In genomic region chr1:167781787-167782484, GRCm38 (mm10) we compare ENCODE assay signal across 10 mouse cellular contexts.
DNase-seq lines count a peak whose midpoint lies in the region; ATAC-seq and TF ChIP-seq lines count a peak whose summit lies in the region.
"Had no signal": no experiment of that assay in that cellular context is flagged by ENCODE, and none has a peak within 500 bp of the region (broad histone marks: within the 10 kb centered on the region; RNA-seq: fewer than 3 reads in every experiment).

No protein-coding gene starts in this region.

- no peaks in the 10 kb centered on the region for H3K27me3 ChIP-seq in kidney, adult 2 months (replicated peaks; ENCODE audit: control insufficient read depth, insufficient read depth, low read length)
- H3K27me3 ChIP-seq in limb, embryonic 12.5 days: peaks cover 19% of the 10 kb centered on the region

- peak; percentile 11 for DNase-seq in 416B (ENCODE audit: low read depth)
- peak; percentile 81 for DNase-seq in ZHBTc4 (ENCODE audit: low read depth, low spot score)
- peak; percentile 34 to 37 for DNase-seq in cerebellum, postnatal 36 days
- DNase-seq in kidney, adult 2 months: peak; percentile 79
- DNase-seq in naive thymus-derived CD4-positive, alpha-beta T cell, adult 2 months (ENCODE audit: low read depth): peak; percentile 3
- peak; percentile 31 to 65 for DNase-seq in urinary bladder, postnatal 4 days (ENCODE audit: low spot score in 2 of 2)

- no peak overlapping the region for H3K9ac ChIP-seq in limb, embryonic 12.5 days (replicated peaks)
- H3K9ac ChIP-seq: embryonic facial prominence, embryonic 13.5 days had no signal

- no peak for TF ChIP-seq POLR2A in kidney, adult 2 months (IDR thresholded peaks at IDR 0.05; ENCODE audit: low read depth, low read length)

- no peak overlapping the region for H3K4me2 ChIP-seq in limb, embryonic 12.5 days
- H3K4me2 ChIP-seq: embryonic facial prominence, embryonic 13.5 days had no signal

- peak; percentile 85 for TF ChIP-seq CTCF in kidney, adult 2 months (conservative IDR thresholded peaks at IDR 0.05; ENCODE audit: insufficient read depth, insufficient read length, low read depth, low read length)

- H3K27ac ChIP-seq in kidney, adult 2 months (ENCODE audit: insufficient read depth, low read depth, low read length): no peak overlapping the region
- H3K27ac ChIP-seq in limb, embryonic 12.5 days: no peak overlapping the region
- H3K27ac ChIP-seq: embryonic facial prominence, embryonic 13.5 days had no signal

- no peaks in the 10 kb centered on the region for H3K36me3 ChIP-seq in kidney, adult 2 months (ENCODE audit: control insufficient read depth, insufficient read depth, low read length)
- no peaks in the 10 kb centered on the region for H3K36me3 ChIP-seq in limb, embryonic 12.5 days
- H3K36me3 ChIP-seq: embryonic facial prominence, embryonic 13.5 days had no signal

- ATAC-seq in granulocyte monocyte progenitor cell, adult 5-6 weeks (replicated peaks; ENCODE audit: poor library complexity, severe bottlenecking): peak; percentile 46; the same call in 1 of the 2 replicates
- ATAC-seq in limb, embryonic 12.5 days (ENCODE audit: insufficient number of reproducible peaks, insufficient read depth, low FRiP score, low TSS enrichment, low read depth): peak; percentile 63

- WGBS in kidney, adult 2 months: 60% methylated on average over 10 of the region's 10 CpGs
- 51% methylated on average over 10 of the region's 10 CpGs for WGBS in limb, embryonic 12.5 days

- H3K4me1 ChIP-seq in kidney, adult 2 months (ENCODE audit: control insufficient read depth, insufficient read depth, low read length): no peaks in the 10 kb centered on the region
- peaks cover 5% of the 10 kb centered on the region for H3K4me1 ChIP-seq in limb, embryonic 12.5 days (replicated peaks)

- H3K4me3 ChIP-seq in kidney, adult 2 months (ENCODE audit: insufficient read depth, low read depth, low read length): no peak overlapping the region
- H3K4me3 ChIP-seq in limb, embryonic 12.5 days (replicated peaks): no peak overlapping the region
- H3K4me3 ChIP-seq: embryonic facial prominence, embryonic 13.5 days; myocyte had no signal

- H3K9me3 ChIP-seq in limb, embryonic 12.5 days: no peaks in the 10 kb centered on the region
- H3K9me3 ChIP-seq: embryonic facial prominence, embryonic 13.5 days had no signal

Comparison
In these comparisons a context has a peak if more than half of its experiments do, and no peak if none do; other contexts are left out.
1. DNase-seq: peak in every context shown above with its lines; median percentile 81 in ZHBTc4; 79 in kidney, adult 2 months; 48 in urinary bladder, postnatal 4 days; 36 in cerebellum, postnatal 36 days; 11 in 416B; 3 in naive thymus-derived CD4-positive, alpha-beta T cell, adult 2 months.